Mouse (Mus musculus): Measurements from ENCODE around the gene Il31ra. TPM values are rescaled to one million over a fixed set of nuclear protein-coding genes. Genes with fewer than 3 reads are reported as not detected.
A peak's percentile ranks its signal among the peaks of the same experiment; 100 is the strongest.

The Il31ra gene
- polyA plus RNA-seq, 1 experiment from 2014 or later = 0.44 TPM

GRCm38 (mm10) chr13:112608606-112609005, 14.4 kb upstream of the Il31ra start:
- H3K4me3 ChIP-seq (ENCODE audit: low read depth, low read length) = no peak overlapping the region
- H3K9ac ChIP-seq (replicated peaks; ENCODE audit: low read depth, low read length) = no peak overlapping the region
- H3K4me1 ChIP-seq (ENCODE audit: control insufficient read depth, insufficient read depth, low read length) = no peaks in the 10 kb centered on the region
- no peaks in the 10 kb centered on the region for H3K9me3 ChIP-seq (ENCODE audit: control insufficient read depth, low read length)
- H3K36me3 ChIP-seq (ENCODE audit: control insufficient read depth, insufficient read depth, low read length) = no peaks in the 10 kb centered on the region
- no peaks in the 10 kb centered on the region for H3K27me3 ChIP-seq (ENCODE audit: control insufficient read depth, insufficient read depth, low read length)
- 89% methylated on average over 3 of the region's 3 CpGs for WGBS
- H3K27ac ChIP-seq (ENCODE audit: low read depth, low read length) = no peak overlapping the region
- no peak overlapping the region for H3K4me2 ChIP-seq (ENCODE audit: low read depth, low read length)
- no peak for ATAC-seq (ENCODE audit: low read depth)

GRCm38 (mm10) chr13:112604411-112604810, 10.3 kb upstream of the Il31ra start:
- no peak overlapping the region for H3K27ac ChIP-seq (ENCODE audit: low read depth, low read length)
- ATAC-seq (ENCODE audit: low read depth) = no peak
- WGBS = 80% methylated on average over 4 of the region's 4 CpGs
- H3K4me1 ChIP-seq (ENCODE audit: control insufficient read depth, insufficient read depth, low read length) = no peaks in the 10 kb centered on the region
- H3K27me3 ChIP-seq (ENCODE audit: control insufficient read depth, insufficient read depth, low read length) = no peaks in the 10 kb centered on the region
- no peak overlapping the region for H3K9ac ChIP-seq (replicated peaks; ENCODE audit: low read depth, low read length)
- H3K4me3 ChIP-seq (ENCODE audit: low read depth, low read length) = no peak overlapping the region
- H3K4me2 ChIP-seq (ENCODE audit: low read depth, low read length) = no peak overlapping the region
- H3K36me3 ChIP-seq (ENCODE audit: control insufficient read depth, insufficient read depth, low read length) = no peaks in the 10 kb centered on the region
- no peaks in the 10 kb centered on the region for H3K9me3 ChIP-seq (ENCODE audit: control insufficient read depth, low read length)

- Histone ChIP-seq H3K9ac (replicated peaks; ENCODE audit: low read depth, low read length) (no peak overlapping the region), H3K4me3 (ENCODE audit: low read depth, low read length) (no peak overlapping the region), H3K4me1 (ENCODE audit: control insufficient read depth, insufficient read depth, low read length) (no peaks in the 10 kb centered on the region), H3K4me2 (ENCODE audit: low read depth, low read length) (no peak overlapping the region), H3K27me3 (ENCODE audit: control insufficient read depth, insufficient read depth, low read length) (no peaks in the 10 kb centered on the region), H3K27ac (ENCODE audit: low read depth, low read length) (no peak overlapping the region), H3K36me3 (ENCODE audit: control insufficient read depth, insufficient read depth, low read length) (no peaks in the 10 kb centered on the region), H3K9me3 (ENCODE audit: control insufficient read depth, low read length) (no peaks in the 10 kb centered on the region)
- 92% methylated on average over 1 of the region's 1 CpGs for WGBS
- ATAC-seq (ENCODE audit: low read depth) = no peak
Observed at GRCm38 (mm10) chr13:112603839-112604238, 9.7 kb upstream of the Il31ra start.

- Histone ChIP-seq H3K36me3 (ENCODE audit: control insufficient read depth, insufficient read depth, low read length) (no peaks in the 10 kb centered on the region), H3K27me3 (ENCODE audit: control insufficient read depth, insufficient read depth, low read length) (no peaks in the 10 kb centered on the region), H3K4me2 (ENCODE audit: low read depth, low read length) (no peak overlapping the region), H3K9ac (replicated peaks; ENCODE audit: low read depth, low read length) (no peak overlapping the region), H3K4me1 (ENCODE audit: control insufficient read depth, insufficient read depth, low read length) (no peaks in the 10 kb centered on the region), H3K4me3 (ENCODE audit: low read depth, low read length) (no peak overlapping the region), H3K9me3 (ENCODE audit: control insufficient read depth, low read length) (no peaks in the 10 kb centered on the region), H3K27ac (ENCODE audit: low read depth, low read length) (no peak overlapping the region)
- 96% methylated on average over 2 of the region's 2 CpGs for WGBS
- no peak for ATAC-seq (ENCODE audit: low read depth)
Observed at GRCm38 (mm10) chr13:112602607-112603006, 8.4 kb upstream of the Il31ra start.

- 59% methylated on average over 2 of the region's 2 CpGs for WGBS
- Histone ChIP-seq H3K27me3 (ENCODE audit: control insufficient read depth, insufficient read depth, low read length) (no peaks in the 10 kb centered on the region), H3K9me3 (ENCODE audit: control insufficient read depth, low read length) (no peaks in the 10 kb centered on the region), H3K27ac (ENCODE audit: low read depth, low read length) (no peak overlapping the region), H3K4me2 (ENCODE audit: low read depth, low read length) (no peak overlapping the region), H3K4me3 (ENCODE audit: low read depth, low read length) (no peak overlapping the region), H3K4me1 (ENCODE audit: control insufficient read depth, insufficient read depth, low read length) (no peaks in the 10 kb centered on the region), H3K36me3 (ENCODE audit: control insufficient read depth, insufficient read depth, low read length) (no peaks in the 10 kb centered on the region), H3K9ac (replicated peaks; ENCODE audit: low read depth, low read length) (no peak overlapping the region)
- ATAC-seq (ENCODE audit: low read depth) = no peak
Observed at GRCm38 (mm10) chr13:112590254-112590653, 3.9 kb downstream of the Il31ra start.

GRCm38 (mm10) chr13:112589625-112590024, 4.5 kb downstream of the Il31ra start:
- H3K9me3 ChIP-seq (ENCODE audit: control insufficient read depth, low read length) = no peaks in the 10 kb centered on the region
- no peaks in the 10 kb centered on the region for H3K27me3 ChIP-seq (ENCODE audit: control insufficient read depth, insufficient read depth, low read length)
- no peak overlapping the region for H3K4me3 ChIP-seq (ENCODE audit: low read depth, low read length)
- H3K4me1 ChIP-seq (ENCODE audit: control insufficient read depth, insufficient read depth, low read length) = no peaks in the 10 kb centered on the region
- no peak for ATAC-seq (ENCODE audit: low read depth)
- no peaks in the 10 kb centered on the region for H3K36me3 ChIP-seq (ENCODE audit: control insufficient read depth, insufficient read depth, low read length)
- H3K9ac ChIP-seq (replicated peaks; ENCODE audit: low read depth, low read length) = no peak overlapping the region
- no peak overlapping the region for H3K4me2 ChIP-seq (ENCODE audit: low read depth, low read length)
- no peak overlapping the region for H3K27ac ChIP-seq (ENCODE audit: low read depth, low read length)

- ATAC-seq (ENCODE audit: low read depth) = no peak
- 75% methylated on average over 7 of the region's 7 CpGs for WGBS
- Histone ChIP-seq H3K27me3 (ENCODE audit: control insufficient read depth, insufficient read depth, low read length) (no peaks in the 10 kb centered on the region), H3K4me2 (ENCODE audit: low read depth, low read length) (no peak overlapping the region), H3K9me3 (ENCODE audit: control insufficient read depth, low read length) (no peaks in the 10 kb centered on the region), H3K4me1 (ENCODE audit: control insufficient read depth, insufficient read depth, low read length) (no peaks in the 10 kb centered on the region; the same call in 1 of the 2 replicates), H3K4me3 (ENCODE audit: low read depth, low read length) (no peak overlapping the region), H3K9ac (replicated peaks; ENCODE audit: low read depth, low read length) (no peak overlapping the region), H3K27ac (ENCODE audit: low read depth, low read length) (no peak overlapping the region), H3K36me3 (ENCODE audit: control insufficient read depth, insufficient read depth, low read length) (no peaks in the 10 kb centered on the region)
Observed at GRCm38 (mm10) chr13:112584556-112585237, 9.5 kb downstream of the Il31ra start.

GRCm38 (mm10) chr13:112582291-112582690, 11.9 kb downstream of the Il31ra start:
- Histone ChIP-seq H3K9me3 (ENCODE audit: control insufficient read depth, low read length) (no peaks in the 10 kb centered on the region), H3K4me2 (ENCODE audit: low read depth, low read length) (no peak overlapping the region), H3K36me3 (ENCODE audit: control insufficient read depth, insufficient read depth, low read length) (no peaks in the 10 kb centered on the region), H3K9ac (replicated peaks; ENCODE audit: low read depth, low read length) (no peak overlapping the region), H3K27me3 (ENCODE audit: control insufficient read depth, insufficient read depth, low read length) (no peaks in the 10 kb centered on the region), H3K4me1 (ENCODE audit: control insufficient read depth, insufficient read depth, low read length) (no peaks in the 10 kb centered on the region; the same call in 1 of the 2 replicates), H3K4me3 (ENCODE audit: low read depth, low read length) (no peak overlapping the region), H3K27ac (ENCODE audit: low read depth, low read length) (no peak overlapping the region)
- 80% methylated on average over 8 of the region's 8 CpGs for WGBS
- ATAC-seq (ENCODE audit: low read depth) = no peak

GRCm38 (mm10) chr13:112581796-112582195, 12.4 kb downstream of the Il31ra start:
- Histone ChIP-seq H3K27ac (ENCODE audit: low read depth, low read length) (no peak overlapping the region), H3K9ac (replicated peaks; ENCODE audit: low read depth, low read length) (no peak overlapping the region), H3K4me2 (ENCODE audit: low read depth, low read length) (no peak overlapping the region), H3K9me3 (ENCODE audit: control insufficient read depth, low read length) (no peaks in the 10 kb centered on the region), H3K36me3 (ENCODE audit: control insufficient read depth, insufficient read depth, low read length) (no peaks in the 10 kb centered on the region), H3K4me3 (ENCODE audit: low read depth, low read length) (no peak overlapping the region), H3K4me1 (ENCODE audit: control insufficient read depth, insufficient read depth, low read length) (no peaks in the 10 kb centered on the region; the same call in 1 of the 2 replicates), H3K27me3 (ENCODE audit: control insufficient read depth, insufficient read depth, low read length) (no peaks in the 10 kb centered on the region)
- ATAC-seq (ENCODE audit: low read depth) = peak; percentile 51; the same call in 1 of the 2 replicates
- 60% methylated on average over 3 of the region's 3 CpGs for WGBS
